Mouse (Mus musculus): ENCODE results near the gene Celf2.

Gene Celf2

GRCm38 (mm10) chr2:6720753-6721459, 788.5 kb downstream of the Celf2 start:
- peak; percentile 29 for DNase-seq

- no peak for DNase-seq
Measured at GRCm38 (mm10) chr2:6718864-6719263, 790.5 kb downstream of the Celf2 start.

- no peak for DNase-seq
Measured at GRCm38 (mm10) chr2:6717953-6718352, 791.4 kb downstream of the Celf2 start.

- no peak for DNase-seq
Measured at GRCm38 (mm10) chr2:6715562-6715961, 793.8 kb downstream of the Celf2 start.

GRCm38 (mm10) chr2:6713529-6713928, 795.8 kb downstream of the Celf2 start:
- DNase-seq = no peak

- DNase-seq = no peak
Measured at GRCm38 (mm10) chr2:6710687-6711430, 798.5 kb downstream of the Celf2 start.

GRCm38 (mm10) chr2:6707959-6708519, 801.3 kb downstream of the Celf2 start:
- DNase-seq = peak; percentile 28

- no peak for DNase-seq
Measured at GRCm38 (mm10) chr2:6707276-6707675, 802.1 kb downstream of the Celf2 start.

GRCm38 (mm10) chr2:6705929-6706739, 803.2 kb downstream of the Celf2 start:
- DNase-seq = no peak

GRCm38 (mm10) chr2:6705475-6705874, 803.9 kb downstream of the Celf2 start:
- no peak for DNase-seq

- DNase-seq = no peak
Measured at GRCm38 (mm10) chr2:6704804-6705203, 804.6 kb downstream of the Celf2 start.

GRCm38 (mm10) chr2:6704342-6704741, 805.0 kb downstream of the Celf2 start:
- no peak for DNase-seq

GRCm38 (mm10) chr2:6696326-6696725, 813.0 kb downstream of the Celf2 start:
- DNase-seq = no peak

- no peak for DNase-seq
Measured at GRCm38 (mm10) chr2:6695353-6695951, 813.9 kb downstream of the Celf2 start.

GRCm38 (mm10) chr2:6689689-6690088, 819.7 kb downstream of the Celf2 start:
- DNase-seq = no peak

GRCm38 (mm10) chr2:6678231-6678630, 831.1 kb downstream of the Celf2 start:
- no peak for DNase-seq

GRCm38 (mm10) chr2:6677457-6677856, 831.9 kb downstream of the Celf2 start:
- no peak for DNase-seq

- no peak for DNase-seq
Measured at GRCm38 (mm10) chr2:6674401-6674800, 835.0 kb downstream of the Celf2 start.

- DNase-seq = no peak
Measured at GRCm38 (mm10) chr2:6673418-6673817, 835.9 kb downstream of the Celf2 start.

GRCm38 (mm10) chr2:6667611-6668010, 841.8 kb downstream of the Celf2 start:
- DNase-seq = no peak

GRCm38 (mm10) chr2:6659834-6660233, 849.5 kb downstream of the Celf2 start:
- DNase-seq = no peak

- no peak for DNase-seq
Measured at GRCm38 (mm10) chr2:6653719-6654118, 855.6 kb downstream of the Celf2 start.

GRCm38 (mm10) chr2:6651697-6652096, 857.7 kb downstream of the Celf2 start:
- DNase-seq = no peak

Data from lung, postnatal 10 days (tissue).